Mouse (Mus musculus) frontal cortex, postnatal 10 days (tissue): ENCODE results near the gene Elavl1.
"Not testable (repeated sequence)": the region's sequence is repeated elsewhere in the genome, so short reads cannot be mapped to it uniquely, and the experiment has no call there.

Experiments
- DNase-seq, 2 experiments: peaks; one replicate each; pipeline ENCODE4 v3.0.0; 2022; ENCODE audit warnings: low spot score in 2 of 2, mixed read lengths in 1 of 2

The Elavl1 gene

GRCm38 (mm10) chr8:4258678-4259077 is 66.5 kb downstream of the Elavl1 start:
- DNase-seq: peak; percentile 55 to 63

DNA sequence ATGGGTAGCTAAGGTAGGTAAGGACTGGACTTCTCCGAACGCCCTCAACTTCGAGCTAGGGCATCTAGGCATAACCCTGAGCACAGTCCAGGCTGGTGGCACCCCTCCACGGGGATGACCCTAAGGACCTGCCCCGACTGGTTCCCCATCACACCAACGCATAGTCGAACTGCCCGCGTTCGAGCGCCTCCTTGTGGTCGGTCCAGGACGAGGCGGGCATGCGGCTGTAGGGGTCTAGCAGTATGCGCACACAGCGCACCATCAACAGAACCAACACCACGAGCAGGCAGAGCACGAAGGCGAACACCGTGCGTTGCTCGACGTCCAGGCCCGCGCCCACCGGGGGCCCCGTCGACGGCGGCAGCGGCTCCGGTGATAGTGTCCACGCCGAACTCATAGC is 67.0 kb downstream of the Elavl1 start:
- DNase-seq: peak; percentile 78 to 86

DNA sequence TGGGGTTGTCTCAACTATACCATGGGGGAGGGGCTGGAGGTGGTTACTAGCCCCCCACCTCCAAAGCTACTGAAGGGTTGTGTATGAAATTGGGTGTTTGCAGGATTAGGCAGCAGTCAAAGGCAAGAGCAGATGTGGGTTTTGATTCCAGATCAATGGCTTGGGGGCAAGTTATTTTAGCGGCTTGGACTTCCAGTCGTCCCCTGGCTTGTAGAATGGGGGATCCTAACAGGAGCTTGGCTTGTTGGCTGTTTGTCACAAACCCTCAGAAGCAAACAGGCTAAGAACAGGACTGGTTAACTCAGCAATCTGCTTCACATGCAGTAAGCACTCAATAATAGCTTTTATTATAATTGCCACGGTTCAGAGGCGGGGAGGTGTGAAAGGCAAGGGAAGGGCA is 67.9 kb downstream of the Elavl1 start:
- no peak for DNase-seq

GRCm38 (mm10) chr8:4256911-4257310 is 68.3 kb downstream of the Elavl1 start:
- peak; percentile 77 to 81 for DNase-seq

DNA sequence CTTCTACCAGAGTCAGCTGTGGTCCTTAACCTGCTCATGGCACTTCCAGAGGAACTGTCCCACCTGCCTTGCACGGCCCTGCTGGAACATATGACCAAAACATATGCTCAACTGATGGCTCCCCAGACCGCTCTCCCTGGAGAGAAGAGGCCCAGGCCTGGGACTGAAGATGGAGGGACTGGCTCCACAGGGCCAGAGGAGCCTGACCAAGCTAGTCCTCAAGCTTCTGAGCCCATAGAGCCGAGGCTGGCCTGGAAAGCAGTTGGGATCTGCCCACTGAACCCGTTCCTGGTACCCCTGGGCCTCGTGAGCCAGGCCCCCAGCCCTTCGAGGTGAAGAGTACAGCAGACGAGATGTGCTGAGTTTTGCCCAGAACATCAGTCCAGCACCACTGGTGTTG is 69.7 kb downstream of the Elavl1 start:
- not testable (repeated sequence) for DNase-seq

DNA sequence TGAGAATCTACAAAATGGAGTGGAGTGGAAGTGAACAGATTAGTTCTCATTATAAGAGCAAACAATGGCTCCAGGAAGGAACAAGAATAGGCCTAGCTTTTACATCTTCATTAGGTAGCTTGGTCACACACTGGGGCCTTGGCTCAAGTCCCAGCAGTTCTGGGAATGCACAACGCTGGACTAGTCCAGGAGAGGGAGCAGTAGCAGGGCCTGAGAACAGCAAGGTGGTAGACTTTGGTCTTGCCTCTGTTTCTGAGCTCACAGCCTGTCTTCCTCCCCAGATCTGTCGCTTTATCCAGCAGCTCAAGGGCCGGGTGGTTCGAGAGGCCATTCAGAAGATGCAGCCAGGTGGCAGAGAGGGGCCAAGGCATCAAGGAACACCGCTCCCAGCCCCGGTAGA is 71.2 kb downstream of the Elavl1 start:
- DNase-seq: peak; percentile 67 to 70

DNA sequence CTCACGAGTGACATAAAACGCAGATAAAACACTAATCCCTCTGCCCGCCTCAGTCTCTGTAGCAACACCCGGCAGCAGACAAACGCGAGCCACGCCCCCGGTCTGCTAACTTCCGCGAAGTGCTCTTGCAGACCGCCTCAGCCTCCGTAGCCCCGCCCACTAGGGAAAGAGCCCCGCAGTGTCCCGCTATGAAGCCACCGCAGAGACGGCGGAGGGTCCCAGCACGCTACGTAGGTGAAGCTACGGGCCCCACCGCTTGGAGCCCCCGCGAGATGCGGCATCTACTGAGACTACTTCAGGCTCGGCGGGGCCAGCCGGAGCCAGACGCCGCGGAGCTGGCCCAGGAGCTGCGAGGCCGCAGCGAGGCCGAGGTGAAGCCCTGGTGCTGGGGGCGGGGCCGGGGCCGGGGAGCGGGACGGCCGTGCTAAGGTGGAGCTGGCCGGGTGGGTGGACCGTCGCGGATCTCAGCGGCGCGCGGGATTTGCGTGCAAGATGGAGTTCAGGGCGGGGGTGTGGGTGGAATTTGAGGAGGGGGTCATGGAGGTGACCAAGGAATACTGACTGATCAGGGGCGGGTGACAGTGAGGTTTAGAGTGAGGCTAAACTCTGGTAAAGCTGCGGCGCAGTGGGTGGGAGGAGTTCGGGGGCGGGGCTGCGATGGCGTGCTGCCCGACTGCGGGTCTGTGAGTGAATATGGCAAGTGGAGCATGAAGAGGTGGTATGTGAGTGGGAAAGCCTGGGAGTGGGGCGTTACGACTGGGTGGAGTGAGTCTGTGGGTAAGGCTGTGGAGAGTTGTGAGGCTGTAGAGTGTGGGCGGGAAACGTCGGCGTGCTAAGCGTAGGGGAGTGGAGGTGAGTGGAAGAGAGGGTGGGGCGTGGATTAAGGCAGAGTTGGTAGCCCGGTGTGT is 72.0 kb downstream of the Elavl1 start, which contains the start of gene Snapc2:
Snapc2 (plus strand) TSS at position 147 of the 908 bp plus-strand sequence.
- peak; percentile 90 to 95 for DNase-seq

GRCm38 (mm10) chr8:4252116-4252760 is 73.0 kb downstream of the Elavl1 start:
- DNase-seq: peak in 1 of 2 experiments; percentile 14

DNA sequence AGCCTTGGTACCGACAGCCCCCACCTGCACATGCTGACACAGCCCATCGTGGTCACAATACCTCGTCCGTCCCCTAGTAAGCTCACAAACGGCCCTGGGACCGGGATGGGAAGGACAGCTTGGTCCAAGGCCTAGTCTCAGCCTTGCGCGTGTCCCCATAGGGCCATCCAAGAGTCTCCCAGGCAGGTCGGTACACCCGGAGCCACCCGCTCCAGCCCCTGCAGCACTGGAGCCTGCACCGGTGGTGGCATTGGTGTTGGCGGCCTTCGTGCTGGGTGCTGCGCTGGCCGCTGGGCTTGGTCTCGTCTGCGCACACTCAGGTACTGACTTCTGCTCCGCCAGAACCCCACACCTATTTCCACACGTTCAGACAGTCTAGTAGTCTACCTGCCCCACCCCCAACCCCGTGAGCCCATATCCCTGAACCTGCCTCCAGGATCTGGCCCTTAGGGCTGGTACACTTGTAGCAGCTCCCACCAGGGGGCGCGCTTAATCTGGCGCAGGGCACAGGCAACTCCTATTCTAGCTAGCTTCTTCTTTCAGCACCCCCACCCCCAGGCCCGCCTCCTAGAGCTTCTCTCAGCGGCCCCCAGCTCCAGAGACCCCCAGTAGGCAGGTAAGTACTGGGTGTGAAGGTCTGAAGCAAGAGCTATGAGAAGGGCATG is 74.8 kb downstream of the Elavl1 start:
- peak; percentile 82 to 84 for DNase-seq

DNA sequence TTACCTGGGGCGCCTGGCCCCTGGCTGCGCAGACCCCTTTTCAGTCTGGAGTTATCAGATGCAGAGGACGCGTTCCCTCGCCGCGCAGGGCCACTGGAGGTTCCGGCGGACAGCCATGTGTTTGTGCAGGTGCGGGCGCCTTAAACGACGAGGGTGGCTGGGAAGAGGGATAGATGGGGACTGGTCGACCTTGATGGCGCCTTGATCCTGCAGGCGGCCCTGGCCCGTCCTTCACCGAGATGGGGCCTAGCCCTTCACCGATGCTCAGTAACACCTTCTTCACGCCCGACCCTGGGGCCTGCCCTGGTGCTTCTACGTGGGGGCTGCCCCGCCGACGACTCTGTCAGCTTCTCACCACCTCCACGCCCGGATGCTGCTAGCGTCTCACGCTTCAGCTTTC is 76.0 kb downstream of the Elavl1 start:
- no peak for DNase-seq

DNA sequence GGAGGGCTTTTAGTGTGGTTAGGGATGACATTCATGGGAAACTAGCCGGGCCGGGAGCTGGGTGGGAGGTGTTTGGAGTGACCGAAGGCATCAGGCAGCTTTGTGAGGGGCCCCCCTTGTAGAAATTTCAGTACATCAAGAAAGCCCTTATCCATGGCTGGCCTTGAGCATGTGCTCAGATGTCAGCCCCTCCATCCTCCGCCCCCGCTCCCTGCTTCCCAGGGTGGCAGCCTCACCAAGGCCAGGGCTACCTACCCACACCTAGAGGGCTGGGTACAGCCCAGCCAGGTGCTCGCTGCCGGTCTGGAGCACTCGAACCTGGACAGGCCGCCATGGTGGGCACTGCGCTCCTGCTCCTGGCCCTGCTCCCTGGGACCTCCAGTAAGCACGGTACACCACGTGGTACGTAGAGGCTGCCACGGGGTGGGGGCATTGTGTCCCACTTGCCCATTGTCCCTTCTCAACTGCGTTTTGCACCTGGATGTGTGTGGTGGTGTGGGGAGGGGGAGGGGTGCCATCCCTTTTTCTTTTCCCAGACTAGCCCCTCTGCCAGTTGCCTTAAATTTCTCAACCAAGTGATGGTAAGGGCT is 77.2 kb downstream of the Elavl1 start, which contains the start of gene Tgfbr3l:
Tgfbr3l (plus strand) TSS at position 264 of the 590 bp plus-strand sequence.
- peak in 1 of 2 experiments; percentile 22 for DNase-seq

DNA sequence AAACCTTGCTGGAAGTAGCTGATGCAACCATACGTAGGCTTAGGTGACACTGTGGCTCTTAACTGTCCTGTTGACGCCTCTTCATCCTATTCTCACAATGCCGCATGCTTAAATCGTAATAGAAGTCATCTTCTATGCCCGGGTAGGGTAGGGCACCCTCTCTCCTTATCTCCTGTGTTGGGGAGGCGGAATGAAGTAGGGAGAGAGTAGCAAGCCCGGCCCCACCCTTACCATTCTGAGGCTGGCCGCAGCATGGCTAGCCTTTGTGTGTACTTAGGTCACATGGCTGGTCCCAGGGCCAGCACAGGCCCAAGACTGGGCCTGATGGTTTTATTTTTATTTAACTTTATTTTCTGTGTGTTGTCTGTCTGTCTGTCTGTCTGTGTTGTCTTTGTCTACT is 78.0 kb downstream of the Elavl1 start:
- no peak for DNase-seq

DNA sequence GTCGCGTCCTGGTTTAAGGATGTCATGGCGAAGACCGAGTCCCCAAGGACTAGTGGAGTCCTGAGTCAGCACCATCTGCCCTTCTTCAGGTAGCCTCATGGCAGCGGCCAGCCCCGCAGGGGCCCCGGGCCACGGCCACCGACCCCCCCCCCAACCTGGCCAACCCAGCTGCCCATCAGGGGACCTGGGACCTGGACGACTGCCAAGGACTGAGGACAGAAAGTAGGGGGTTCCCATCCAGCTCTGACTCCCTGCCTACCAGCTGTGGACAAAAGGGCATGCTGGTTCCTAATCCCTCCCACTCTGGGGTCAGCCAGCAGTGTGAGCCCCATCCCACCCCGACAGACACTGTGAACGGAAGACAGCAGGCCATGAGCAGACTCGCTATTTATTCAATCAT is 79.5 kb downstream of the Elavl1 start:
- peak in 1 of 2 experiments; percentile 15 for DNase-seq

DNA sequence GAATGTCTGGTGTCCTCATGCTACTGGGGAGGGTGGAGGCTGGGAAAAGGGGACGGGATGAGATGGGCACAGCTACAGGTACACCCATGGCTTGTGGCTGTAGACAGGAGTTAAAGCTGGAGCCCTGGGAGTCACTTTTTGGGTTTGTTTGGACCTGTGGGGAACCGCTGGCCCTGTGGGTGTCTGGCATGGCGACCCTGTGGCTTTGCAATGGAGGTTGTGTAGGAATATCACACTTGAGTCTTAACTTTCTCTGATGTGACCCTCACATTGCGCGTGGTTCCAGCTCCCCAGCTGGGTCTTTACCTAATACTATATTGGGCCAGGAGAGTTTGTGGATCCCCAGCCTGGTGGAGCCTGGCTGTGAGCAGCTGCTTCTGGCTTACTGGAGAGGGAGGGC is 80.2 kb downstream of the Elavl1 start:
- no peak for DNase-seq

DNA sequence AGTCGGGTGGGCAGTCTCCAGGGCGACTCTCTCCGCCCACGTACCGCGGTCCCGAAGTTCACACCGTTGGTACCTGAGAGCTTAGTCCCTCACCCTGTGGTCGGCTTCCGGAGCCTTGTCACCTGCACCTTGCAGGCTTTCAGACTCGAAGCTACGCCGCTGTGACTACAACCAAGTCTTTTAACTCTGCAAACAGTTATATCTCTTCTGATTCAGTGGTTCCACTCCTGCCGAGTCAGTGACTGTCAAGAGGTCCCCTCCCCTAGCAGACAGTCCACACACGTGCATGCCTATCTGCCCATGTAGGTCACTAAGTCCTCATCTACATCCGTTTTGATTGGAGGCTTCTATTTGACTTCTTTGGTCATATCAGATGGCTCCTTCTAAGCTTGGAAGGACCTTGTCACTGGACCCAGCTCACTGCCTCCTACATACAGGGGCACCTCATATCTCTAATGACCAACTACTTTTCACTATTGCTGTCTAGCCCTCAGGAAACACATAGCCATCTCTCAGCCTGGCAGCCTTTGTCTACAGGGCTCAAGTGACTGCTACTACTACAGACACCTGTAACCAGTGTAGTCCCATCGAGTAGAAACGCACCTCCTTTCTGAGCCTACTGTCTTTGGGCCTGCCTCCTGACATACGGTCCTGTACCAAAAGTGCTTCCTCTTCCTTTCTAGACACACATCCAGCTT is 85.9 kb downstream of the Elavl1 start:
- no peak for DNase-seq

DNA sequence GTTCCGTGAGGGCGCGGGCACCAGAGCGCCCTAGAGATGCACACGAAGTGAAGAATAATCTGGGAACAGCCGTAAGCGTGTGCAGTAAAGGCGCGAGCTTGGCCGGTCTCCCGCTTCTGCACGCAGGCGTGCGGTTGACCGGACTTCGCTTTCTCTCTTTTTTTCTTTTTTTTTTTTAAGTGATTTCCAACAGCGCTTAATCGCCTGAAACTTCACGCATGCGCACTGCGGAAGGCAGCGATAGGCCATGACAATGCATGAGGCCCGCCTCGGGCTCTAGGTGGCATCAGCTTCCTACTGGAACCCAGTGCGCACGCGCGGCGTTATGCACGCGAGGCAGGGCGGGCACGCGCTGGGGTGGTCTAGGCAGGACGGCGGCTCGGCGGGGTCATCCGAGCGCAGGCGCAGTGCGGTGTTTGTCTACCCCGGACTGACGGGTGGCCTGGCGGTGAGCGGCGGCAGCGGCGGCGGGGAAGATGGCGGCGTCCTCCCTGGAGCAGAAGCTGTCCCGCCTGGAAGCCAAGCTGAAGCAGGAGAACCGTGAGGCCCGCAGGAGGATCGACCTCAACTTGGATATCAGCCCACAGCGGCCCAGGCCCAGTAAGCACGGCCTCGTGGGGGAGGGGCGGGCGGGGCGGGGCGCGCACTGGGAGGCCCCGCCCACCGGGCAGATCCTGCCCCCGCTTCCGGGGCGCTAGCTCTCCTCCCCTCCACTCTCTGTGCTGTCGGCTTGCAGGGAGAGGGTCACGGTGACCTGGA is 86.6 kb downstream of the Elavl1 start, which contains the start of the genes Map2k7 and Gm49320:
Map2k7 (plus strand) TSS at position 307 of the 759 bp plus-strand sequence.
Gm49320 (plus strand) TSS at position 432 of the 759 bp plus-strand sequence.
- peak; percentile 100 for DNase-seq

DNA sequence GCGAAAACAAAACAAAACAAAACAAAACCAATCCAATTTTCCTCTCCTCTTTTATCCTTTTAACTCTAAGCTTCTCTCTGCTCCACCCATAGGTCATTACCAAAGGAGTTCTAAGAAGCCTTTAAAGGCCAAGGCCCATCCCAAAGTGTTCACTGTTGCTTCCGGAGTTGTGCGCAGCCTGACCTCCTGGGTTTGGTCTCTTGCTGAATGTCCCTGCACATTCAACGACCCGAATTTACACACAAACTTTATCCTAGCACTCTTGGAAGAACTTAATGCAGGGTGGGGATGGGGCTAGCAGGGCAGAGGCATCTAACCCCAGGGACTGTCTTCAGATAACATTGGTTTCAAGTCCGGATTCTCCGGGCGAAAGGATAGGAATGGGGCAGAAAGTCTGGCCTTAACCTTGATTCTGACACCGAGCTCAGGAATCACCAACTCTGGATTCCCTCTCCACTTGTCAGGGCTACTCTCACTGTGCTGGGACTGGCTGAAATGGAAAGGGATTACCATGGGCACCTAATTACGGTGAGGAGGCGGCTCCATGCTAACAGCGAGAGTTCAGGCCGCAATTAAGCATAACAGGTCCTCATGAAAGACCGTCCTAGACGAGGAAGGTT is 87.3 kb downstream of the Elavl1 start:
- no peak for DNase-seq
